Mouse (Mus musculus): ENCODE measurements at regions not wholly inside any gene's neighbourhood (a gene's known extent, or its start where the extent isn't known, plus 50 kb on each side); places are given as distances from the start of the nearest gene placed in this dataset.
"Not testable (repeated sequence)": the region's sequence is repeated elsewhere in the genome, so short reads cannot be mapped to it uniquely, and the experiment has no call there.

GRCm38 (mm10) chr10:27761402-27761801 is 141.8 kb upstream of the Lama2 start:
- DNase-seq = peak; percentile 7
- intact Hi-C loops (cut with DNase I) = loop anchor here (5.0 kb wide), 1 partner anchor 629 kb away; no protein-coding TSS in a partner anchor

GRCm38 (mm10) chr10:27802368-27802767 is 182.8 kb upstream of the Lama2 start:
- peak; percentile 6 for DNase-seq

GRCm38 (mm10) chr10:27809539-27809938 is 190.0 kb upstream of the Lama2 start:
- intact Hi-C loops (cut with DNase I) = no loop called here
- DNase-seq = no peak

More at GRCm38 (mm10) chr10:27802368-27802767, 182.8 kb upstream of the Lama2 start:
- intact Hi-C loops (cut with DNase I) = no loop called here

- intact Hi-C loops (cut with DNase I); DNase-seq: not testable (repeated sequence)
These were observed 206.1 kb upstream of the Lama2 start for GRCm38 (mm10) chr10:27825671-27826070.

- no peak for DNase-seq
- intact Hi-C loops (cut with DNase I) = no loop called here
These were observed 208.8 kb upstream of the Lama2 start for GRCm38 (mm10) chr10:27828346-27828745.

GRCm38 (mm10) chr10:27838666-27839065 is 219.1 kb upstream of the Lama2 start:
- intact Hi-C loops (cut with DNase I) = no loop called here
- no peak for DNase-seq

GRCm38 (mm10) chr10:27841042-27841709 is 221.6 kb upstream of the Lama2 start:
- DNase-seq = no peak
- intact Hi-C loops (cut with DNase I) = no loop called here

- intact Hi-C loops (cut with DNase I) = no loop called here
- DNase-seq = peak; percentile 56
These were observed 223.5 kb upstream of the Lama2 start for GRCm38 (mm10) chr10:27843010-27843409.

GRCm38 (mm10) chr10:27863625-27864024 is 211.0 kb upstream of the Ptprk start:
- intact Hi-C loops (cut with DNase I) = no loop called here
- DNase-seq = no peak

- intact Hi-C loops (cut with DNase I) = no loop called here
- no peak for DNase-seq
These were observed 193.8 kb upstream of the Ptprk start for GRCm38 (mm10) chr10:27880867-27881266.

GRCm38 (mm10) chr10:27891778-27892512 is 182.7 kb upstream of the Ptprk start:
- no peak for DNase-seq
- intact Hi-C loops (cut with DNase I) = no loop called here

- DNase-seq = no peak
- intact Hi-C loops (cut with DNase I) = no loop called here
These were observed 158.2 kb upstream of the Ptprk start for GRCm38 (mm10) chr10:27916406-27916805.

GRCm38 (mm10) chr10:27927266-27927665 is 147.4 kb upstream of the Ptprk start:
- no peak for DNase-seq
- intact Hi-C loops (cut with DNase I) = no loop called here

GRCm38 (mm10) chr10:27942136-27942535 is 132.5 kb upstream of the Ptprk start:
- intact Hi-C loops (cut with DNase I) = no loop called here
- DNase-seq = no peak

- DNase-seq = no peak
- intact Hi-C loops (cut with DNase I) = no loop called here
These were observed 125.5 kb upstream of the Ptprk start for GRCm38 (mm10) chr10:27949127-27949526.

- no peak for DNase-seq
- intact Hi-C loops (cut with DNase I) = no loop called here
These were observed 106.4 kb upstream of the Ptprk start for GRCm38 (mm10) chr10:27968202-27968601.

- intact Hi-C loops (cut with DNase I) = no loop called here
These were observed 90.6 kb upstream of the Ptprk start for GRCm38 (mm10) chr10:27984047-27984446.

GRCm38 (mm10) chr10:27985068-27985467 is 89.6 kb upstream of the Ptprk start:
- intact Hi-C loops (cut with DNase I) = no loop called here
- DNase-seq = no peak

More at GRCm38 (mm10) chr10:27984047-27984446, 90.6 kb upstream of the Ptprk start:
- no peak for DNase-seq

- intact Hi-C loops (cut with DNase I) = no loop called here
- DNase-seq = no peak
These were observed 87.6 kb upstream of the Ptprk start for GRCm38 (mm10) chr10:27987026-27987425.

GRCm38 (mm10) chr10:27988066-27988465 is 86.6 kb upstream of the Ptprk start:
- intact Hi-C loops (cut with DNase I) = no loop called here
- no peak for DNase-seq

- intact Hi-C loops (cut with DNase I) = no loop called here
- DNase-seq = no peak
These were observed 84.1 kb upstream of the Ptprk start for GRCm38 (mm10) chr10:27990359-27991056.

GRCm38 (mm10) chr10:27991057-27991365 is 83.6 kb upstream of the Ptprk start:
- DNase-seq = no peak
- intact Hi-C loops (cut with DNase I) = no loop called here

All from left cerebral cortex, postnatal 4 days (tissue).